Mouse (Mus musculus) small intestine, adult 2 months (tissue): ENCODE results near the gene Tap1. TPM values are rescaled to one million over a fixed set of nuclear protein-coding genes. Genes with fewer than 3 reads are reported as not detected.

ENCODE experiments used
- H3K27ac ChIP-seq: fragments of 200-500 bp; 2 replicates; pipeline ENCODE4 v1.5.1; 2012; ENCODE audit warnings: low read depth, low read length, control low read depth, inconsistent platforms; ENCODE audit not compliant: insufficient read depth
- H3K27me3 ChIP-seq: fragments of 200-500 bp; 2 replicates; pipeline ENCODE4 v1.6.1; 2012; ENCODE audit warnings: mild to moderate bottlenecking, moderate library complexity, low read length, inconsistent platforms; ENCODE audit not compliant: control insufficient read depth, insufficient read depth
- H3K36me3 ChIP-seq: fragments of 200-500 bp; 2 replicates; pipeline ENCODE4 v1.6.1; 2012; ENCODE audit warnings: mild to moderate bottlenecking, low read length, control low read depth, inconsistent platforms; ENCODE audit not compliant: control insufficient read depth, insufficient read depth
- H3K4me1 ChIP-seq: fragments of 200-500 bp; 2 replicates; pipeline ENCODE4 v1.6.1; 2012; ENCODE audit warnings: low read length, inconsistent platforms, mixed read lengths; ENCODE audit not compliant: control insufficient read depth, insufficient read depth, insufficient read length
- H3K4me3 ChIP-seq: fragments of 200-500 bp; 2 replicates; pipeline ENCODE4 v1.5.1; 2012; ENCODE audit warnings: low read depth, mild to moderate bottlenecking, control low read depth, inconsistent platforms, low read length, moderate library complexity
- CTCF ChIP-seq: fragments of 200-500 bp; IDR thresholded peaks from 2 replicates; pipeline ENCODE4 v1.5.1; 2012; ENCODE audit warnings: low read depth, mild to moderate bottlenecking, control low read depth, inconsistent platforms, low read length, moderate library complexity, mixed read lengths; ENCODE audit not compliant: insufficient replicate concordance, insufficient read length; ENCODE audit errors: extremely low read depth
- POLR2A ChIP-seq: fragments of 200-500 bp; IDR thresholded peaks from 2 replicates; pipeline ENCODE4 v1.6.1; 2012; ENCODE audit warnings: low read depth, mild to moderate bottlenecking, control low read depth, inconsistent platforms, low read length, moderate library complexity
- WGBS: fragments of 180-500 bp; shearing (Covaris S2); methylation state at CpG from one replicate; pipeline ENCODE4 v1.1.7; 2018; 5-methylcytosine and 5-hydroxymethylcytosine counted together
- polyA plus RNA-seq: library from polyadenylated mRNA; depleted of rRNA; stranded (reverse); fragments of >200 nt; gene quantifications from 2 replicates; pipeline ENCODE4 v1.2.3, GENCODE M21; 2012

Gene Tap1
- polyA plus RNA-seq, 1 experiment, result 100 TPM

DNA sequence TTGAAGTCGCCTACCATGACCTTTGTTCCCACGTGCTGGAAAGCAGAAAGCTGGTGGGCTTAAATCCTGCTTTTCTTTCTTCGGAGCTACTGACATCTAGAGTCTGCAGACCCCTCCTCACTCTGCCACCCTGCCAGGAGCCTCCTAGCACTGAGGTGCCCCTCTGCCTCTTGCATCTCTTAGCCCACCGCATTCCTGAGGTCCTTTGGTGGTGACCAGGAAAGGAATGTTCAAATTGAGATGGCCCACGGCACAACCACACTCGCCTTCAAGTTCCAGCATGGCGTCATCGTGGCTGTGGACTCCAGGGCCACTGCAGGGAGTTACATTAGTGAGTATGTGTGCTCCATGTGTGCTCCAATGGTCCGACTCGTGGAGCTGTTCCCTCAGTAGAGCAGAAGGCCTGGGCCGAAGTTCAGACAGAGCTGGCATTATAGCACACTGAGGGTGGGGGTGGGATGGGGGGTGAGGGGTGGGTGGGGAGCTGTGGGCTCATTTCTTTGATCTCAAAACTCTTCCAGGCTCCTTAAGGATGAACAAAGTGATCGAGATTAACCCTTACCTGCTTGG, 11.8 kb downstream of the Tap1 start:
- H3K27ac ChIP-seq, result no peak overlapping the region
- peak overlapping the region; percentile 75 for H3K4me3 ChIP-seq
- TF ChIP-seq POLR2A (no peak), CTCF (no peak)
- 69% methylated on average over 12 of the region's 12 CpGs for WGBS
- H3K36me3 ChIP-seq, result peaks cover 37% of the 10 kb centered on the region
- H3K27me3 ChIP-seq, result no peaks in the 10 kb centered on the region
- H3K4me1 ChIP-seq, result peaks cover 8% of the 10 kb centered on the region

DNA sequence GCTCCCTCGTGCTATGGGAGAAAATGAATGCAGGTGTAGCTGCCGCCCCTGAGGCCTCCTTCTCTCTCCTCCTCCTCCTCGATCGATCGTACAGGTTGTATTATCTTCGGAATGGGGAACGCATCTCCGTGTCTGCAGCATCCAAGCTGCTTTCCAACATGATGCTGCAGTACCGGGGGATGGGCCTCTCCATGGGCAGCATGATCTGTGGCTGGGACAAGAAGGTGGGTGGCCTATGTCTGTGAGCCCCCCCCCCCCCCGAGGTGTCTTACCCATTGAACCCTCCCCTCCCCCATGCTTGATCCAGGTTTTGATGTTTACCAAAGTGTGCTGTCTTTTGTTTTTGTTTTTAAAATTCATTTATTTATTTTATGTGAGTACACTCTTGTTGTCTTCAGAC, 12.7 kb downstream of the Tap1 start:
- Histone ChIP-seq H3K27ac (no peak overlapping the region), H3K27me3 (no peaks in the 10 kb centered on the region), H3K4me3 (no peak overlapping the region), H3K36me3 (peaks cover 33% of the 10 kb centered on the region), H3K4me1 (peaks cover 8% of the 10 kb centered on the region)
- TF ChIP-seq POLR2A (no peak), CTCF (no peak)
- WGBS, result 87% methylated on average over 10 of the region's 10 CpGs

DNA sequence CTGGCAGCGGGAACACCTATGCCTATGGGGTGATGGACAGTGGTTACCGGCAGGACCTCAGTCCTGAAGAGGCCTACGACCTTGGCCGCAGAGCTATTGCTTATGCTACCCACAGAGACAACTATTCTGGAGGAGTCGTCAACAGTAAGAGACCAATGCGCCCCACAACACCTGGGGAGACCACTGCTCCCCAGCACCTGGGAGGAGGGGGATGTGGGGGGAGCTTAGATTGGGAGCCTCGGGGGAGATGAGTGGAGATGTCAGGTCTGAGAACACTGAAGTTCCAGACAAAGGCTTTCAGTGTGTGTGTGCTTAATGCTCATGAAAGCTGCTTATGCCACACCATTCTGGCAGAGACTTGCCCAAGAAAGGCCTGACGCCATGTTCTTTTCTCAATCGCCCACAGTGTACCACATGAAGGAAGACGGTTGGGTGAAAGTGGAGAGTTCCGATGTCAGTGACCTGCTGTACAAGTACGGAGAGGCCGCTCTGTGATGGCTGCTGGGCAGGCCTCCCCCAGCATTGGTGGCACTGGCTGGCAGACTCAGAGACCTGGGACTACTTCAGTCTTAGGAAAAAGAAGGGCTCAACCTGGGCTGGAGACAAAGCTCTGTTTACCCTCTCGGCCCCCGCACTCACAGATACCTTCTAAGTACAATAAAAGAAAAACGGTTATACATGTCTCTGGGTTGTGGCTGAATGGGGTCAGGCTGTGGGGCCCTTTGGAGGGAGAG, 13.6 kb downstream of the Tap1 start:
- WGBS, result 84% methylated on average over 16 of the region's 16 CpGs
- no peak for TF ChIP-seq POLR2A
- no peak for TF ChIP-seq CTCF
- Histone ChIP-seq H3K4me1 (peaks cover 13% of the 10 kb centered on the region), H3K27me3 (no peaks in the 10 kb centered on the region), H3K27ac (no peak overlapping the region), H3K4me3 (no peak overlapping the region), H3K36me3 (peaks cover 28% of the 10 kb centered on the region)

- Histone ChIP-seq H3K36me3 (peaks cover 23% of the 10 kb centered on the region), H3K4me3 (no peak overlapping the region), H3K4me1 (peaks cover 15% of the 10 kb centered on the region), H3K27ac (no peak overlapping the region), H3K27me3 (no peaks in the 10 kb centered on the region)
- no peak for TF ChIP-seq POLR2A
- no peak for TF ChIP-seq CTCF
- WGBS, result 84% methylated on average over 7 of the region's 7 CpGs
Observed at GRCm38 (mm10) chr17:34201506-34202055, 14.2 kb downstream of the Tap1 start.

- TF ChIP-seq CTCF (no peak), POLR2A (no peak)
- Histone ChIP-seq H3K36me3 (peaks cover 18% of the 10 kb centered on the region), H3K27me3 (no peaks in the 10 kb centered on the region), H3K4me3 (no peak overlapping the region), H3K27ac (no peak overlapping the region), H3K4me1 (peaks cover 13% of the 10 kb centered on the region)
- WGBS, result 93% methylated on average over 4 of the region's 4 CpGs
Observed at GRCm38 (mm10) chr17:34202760-34203442, 15.5 kb downstream of the Tap1 start.

DNA sequence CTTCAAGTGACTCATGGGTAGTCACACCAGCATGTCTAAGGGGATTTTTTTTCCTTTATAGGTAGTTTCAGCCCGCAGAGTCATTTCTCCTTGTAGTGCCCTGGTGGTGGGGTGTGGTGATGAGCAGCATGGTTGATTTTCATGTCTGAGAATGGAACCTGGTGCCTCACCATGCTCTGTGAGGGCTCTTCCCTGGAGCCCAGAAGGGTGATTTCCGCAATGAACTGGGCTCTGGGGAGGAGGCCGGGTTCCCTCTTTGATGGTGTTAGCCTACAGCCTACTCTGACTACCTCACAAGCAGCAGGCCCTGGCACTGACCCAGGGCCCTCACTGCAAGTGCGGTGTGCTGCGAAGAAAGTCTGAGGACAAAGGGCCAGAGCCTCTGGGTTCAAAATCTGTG, 16.1 kb downstream of the Tap1 start, which contains the start of gene Tap2:
TSS of gene Tap2 (plus strand) at position 84 of the 400 bp plus-strand sequence.
- no peaks in the 10 kb centered on the region for H3K27me3 ChIP-seq
- peak within 1 kb of the TSS; percentile 82 for H3K4me3 ChIP-seq
- TF ChIP-seq POLR2A (no peak), CTCF (no peak)
- peaks cover 13% of the 10 kb centered on the region for H3K4me1 ChIP-seq
- H3K27ac ChIP-seq, result peak within 1 kb of the TSS; percentile 75
- H3K36me3 ChIP-seq, result peaks cover 18% of the 10 kb centered on the region
- 52% methylated on average over 5 of the region's 5 CpGs for WGBS
